Mouse (Mus musculus) thymus, adult 2 months (tissue): Measurements from ENCODE around the gene 1700086D15Rik.

Experiments
- CTCF ChIP-seq: fragments of 200-500 bp; IDR thresholded peaks from 2 replicates; pipeline ENCODE4 v1.5.1; 2012; ENCODE audit warnings: mild to moderate bottlenecking, control low read depth, low read length, moderate library complexity, borderline replicate concordance; ENCODE audit not compliant: control insufficient read depth, poor library complexity, insufficient read depth; ENCODE audit errors: extremely low read depth
- POLR2A ChIP-seq: fragments of 200-500 bp; IDR thresholded peaks from 2 replicates; pipeline ENCODE4 v1.6.1; 2012; ENCODE audit warnings: mild to moderate bottlenecking, low read length, control low read depth, moderate library complexity; ENCODE audit not compliant: control insufficient read depth, poor library complexity, insufficient read depth; ENCODE audit errors: extremely low read depth

- TF ChIP-seq POLR2A (no peak), CTCF (no peak)
Measured at GRCm38 (mm10) chr11:65157966-65158657, 1.6 kb downstream of the 1700086D15Rik start.
